Mouse (Mus musculus) bone marrow, adult 2 months (tissue): ENCODE results near the gene Hist1h3e.

Experiments used
- CTCF ChIP-seq: fragments of 200-500 bp; IDR thresholded peaks from 2 replicates; pipeline ENCODE4 v1.5.1; 2011; ENCODE audit warnings: low read length, control low read depth; ENCODE audit not compliant: control insufficient read depth, insufficient read depth
- POLR2A ChIP-seq: fragments of 200-500 bp; IDR thresholded peaks from 2 replicates; pipeline ENCODE4 v1.6.1; 2011; ENCODE audit warnings: low read depth, mild to moderate bottlenecking, control low read depth, low read length, borderline replicate concordance; ENCODE audit not compliant: control insufficient read depth

- TF ChIP-seq CTCF (no peak), POLR2A (no peak)
These were observed 11.4 kb downstream of the Hist1h3e start for GRCm38 (mm10) chr13:23550761-23551145.
